Mouse (Mus musculus): Measurements from ENCODE around the gene Ralbp1.

The Ralbp1 gene

GRCm38 (mm10) chr17:65889476-65889875 is 3.9 kb upstream of the Ralbp1 start:
- no peak for DNase-seq

GRCm38 (mm10) chr17:65886571-65886970 is 973 bp upstream of the Ralbp1 start:
- DNase-seq = peak in 1 of 2 experiments; percentile 23

GRCm38 (mm10) chr17:65885398-65885696 is 251 bp downstream of the Ralbp1 start:
- no peak for DNase-seq

- peak; percentile 100 for DNase-seq
These were observed 754 bp downstream of the Ralbp1 start for GRCm38 (mm10) chr17:65884691-65885397.

GRCm38 (mm10) chr17:65884061-65884669 is 1.4 kb downstream of the Ralbp1 start:
- peak in 1 of 2 experiments; percentile 62 for DNase-seq

GRCm38 (mm10) chr17:65877026-65877425 is 8.6 kb downstream of the Ralbp1 start:
- DNase-seq = no peak

GRCm38 (mm10) chr17:65873834-65874233 is 11.8 kb downstream of the Ralbp1 start:
- no peak for DNase-seq

- no peak for DNase-seq
These were observed 12.4 kb downstream of the Ralbp1 start for GRCm38 (mm10) chr17:65873156-65873555.

GRCm38 (mm10) chr17:65872652-65873051 is 12.9 kb downstream of the Ralbp1 start:
- peak; percentile 57 to 72 for DNase-seq

- DNase-seq = no peak
These were observed 13.5 kb downstream of the Ralbp1 start for GRCm38 (mm10) chr17:65872051-65872450.

- no peak for DNase-seq
These were observed 14.0 kb downstream of the Ralbp1 start for GRCm38 (mm10) chr17:65871641-65872041.

GRCm38 (mm10) chr17:65870146-65870545 is 15.5 kb downstream of the Ralbp1 start:
- DNase-seq = peak; percentile 71 to 79

- DNase-seq = no peak
These were observed 15.9 kb downstream of the Ralbp1 start for GRCm38 (mm10) chr17:65869720-65870119.

- no peak for DNase-seq
These were observed 17.6 kb downstream of the Ralbp1 start for GRCm38 (mm10) chr17:65867996-65868395.

GRCm38 (mm10) chr17:65866201-65866600 is 19.4 kb downstream of the Ralbp1 start:
- DNase-seq = no peak

GRCm38 (mm10) chr17:65865265-65865664 is 20.3 kb downstream of the Ralbp1 start:
- no peak for DNase-seq

GRCm38 (mm10) chr17:65864742-65865141 is 20.9 kb downstream of the Ralbp1 start:
- peak in 1 of 2 experiments; percentile 32 for DNase-seq

- DNase-seq = no peak
These were observed 21.8 kb downstream of the Ralbp1 start for GRCm38 (mm10) chr17:65863830-65864229.

- DNase-seq = peak in 1 of 2 experiments; percentile 38
These were observed 23.0 kb downstream of the Ralbp1 start for GRCm38 (mm10) chr17:65862579-65862978.

- DNase-seq = no peak
These were observed 28.0 kb downstream of the Ralbp1 start for GRCm38 (mm10) chr17:65857617-65858016.

- no peak for DNase-seq
These were observed 31.6 kb downstream of the Ralbp1 start for GRCm38 (mm10) chr17:65854006-65854405.

GRCm38 (mm10) chr17:65853326-65853725 is 32.3 kb downstream of the Ralbp1 start:
- peak; percentile 57 to 65 for DNase-seq

- DNase-seq = no peak
These were observed 33.8 kb downstream of the Ralbp1 start for GRCm38 (mm10) chr17:65851749-65852148.

GRCm38 (mm10) chr17:65850487-65850886 is 35.1 kb downstream of the Ralbp1 start:
- no peak for DNase-seq
